Mouse (Mus musculus): ENCODE results near the gene Men1.

The Men1 gene

DNA sequence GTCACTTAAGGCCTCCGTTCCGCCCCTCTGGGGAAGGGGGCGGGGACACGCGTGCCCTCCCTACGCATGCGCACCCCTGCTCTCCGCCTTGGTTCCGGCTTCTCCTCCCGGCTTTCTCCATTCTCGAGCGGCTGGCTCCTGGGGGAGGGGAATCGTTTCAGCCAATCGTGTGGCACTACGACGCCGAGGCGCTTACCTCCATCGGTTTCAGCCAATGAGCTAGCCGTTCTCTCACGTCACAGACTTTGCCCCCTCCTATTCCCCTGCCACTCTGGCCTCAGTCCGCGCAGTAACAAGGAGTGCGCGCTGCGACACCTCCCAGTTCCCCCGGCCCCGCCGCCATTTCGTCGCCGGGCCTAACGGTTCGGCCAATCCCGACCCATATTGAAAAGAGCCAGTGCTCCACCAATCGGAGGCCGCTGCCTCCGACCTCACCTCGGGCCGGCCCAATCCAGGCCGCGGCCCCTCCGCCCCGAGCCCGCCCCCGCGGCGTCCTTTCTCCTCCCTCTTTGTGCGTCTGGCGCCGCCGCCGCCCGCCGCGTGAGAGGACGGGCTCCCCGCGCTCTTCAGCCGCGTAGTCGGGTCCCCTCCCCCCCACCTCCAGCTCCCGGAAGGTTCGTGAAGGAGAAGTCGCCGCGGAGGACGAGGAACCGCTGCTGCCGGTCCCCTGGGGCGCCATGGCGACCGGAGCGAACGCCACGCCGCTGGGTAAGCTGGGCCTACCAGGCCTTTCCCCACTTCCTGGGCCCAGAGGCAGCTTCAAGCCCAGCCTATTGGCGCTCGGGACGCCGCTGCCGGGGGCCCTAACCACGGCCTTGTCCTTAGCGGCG lies 28.8 kb downstream of the Men1 start, which contains the start of gene Sf1:
TSS of gene Sf1 (plus strand) at position 280 of the 830 bp plus-strand sequence.
- DNase-seq (ENCODE audit: extremely low read depth, low read depth, low spot score), result peak; percentile 90

DNA sequence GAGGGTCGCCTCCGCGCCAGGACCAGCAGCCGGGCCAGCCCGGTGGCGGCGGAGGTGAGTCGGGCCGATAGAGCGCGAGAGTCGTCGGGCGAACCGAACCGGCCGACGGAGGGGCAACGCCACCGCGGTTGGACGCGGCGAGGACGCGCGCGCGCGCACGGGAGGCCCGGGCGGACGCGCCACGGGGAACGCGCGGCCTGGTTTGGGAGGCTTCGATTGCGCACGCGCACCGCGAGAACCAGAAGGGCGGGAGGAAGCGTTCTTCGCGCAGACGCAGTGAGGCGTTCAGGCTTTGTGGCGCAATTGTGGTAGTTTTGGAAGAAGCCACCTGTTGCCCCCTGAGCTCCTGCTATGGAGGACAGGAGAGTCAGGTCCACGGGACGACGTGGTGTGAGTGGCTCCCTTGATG lies 29.5 kb downstream of the Men1 start:
- no peak for DNase-seq (ENCODE audit: extremely low read depth, low read depth, low spot score)

DNA sequence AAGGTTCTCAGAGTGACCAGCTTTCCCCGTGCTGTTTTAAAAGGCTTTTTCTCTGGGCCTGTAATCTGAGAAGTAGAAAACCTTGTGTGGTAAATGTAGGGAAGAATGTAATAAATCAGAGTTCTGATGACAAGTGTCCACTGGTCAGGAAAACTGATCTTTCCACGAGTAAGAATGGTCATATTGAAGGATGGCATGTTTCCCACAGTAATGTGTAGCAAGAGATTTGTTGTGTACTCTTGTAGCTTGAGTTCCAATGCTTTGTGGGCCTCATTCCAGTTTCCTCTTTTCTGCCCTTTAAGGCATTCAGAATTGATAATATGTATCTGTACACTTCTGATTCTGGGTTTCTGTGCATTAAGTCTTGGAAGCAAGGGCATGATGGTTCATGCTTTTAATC lies 30.1 kb downstream of the Men1 start:
- no peak for DNase-seq (ENCODE audit: extremely low read depth, low read depth, low spot score)

DNA sequence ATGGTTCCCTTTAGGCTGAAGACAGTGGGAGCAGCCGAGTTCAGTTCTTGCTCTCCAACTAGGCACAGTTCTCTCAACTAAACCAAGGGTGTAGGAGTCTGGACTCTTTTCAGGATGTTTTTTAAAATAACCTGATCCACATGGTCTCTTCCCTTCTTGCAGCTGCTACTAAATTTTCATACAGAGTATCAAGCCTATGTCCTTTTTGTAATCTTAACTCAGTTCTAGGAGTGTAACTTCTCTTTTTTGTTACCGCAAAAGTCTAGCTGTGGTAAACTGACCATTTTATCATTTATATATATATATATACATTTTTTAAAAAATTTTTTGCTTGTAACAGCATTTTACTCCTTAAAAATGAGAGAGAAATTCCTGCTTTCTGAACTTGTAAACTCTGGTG lies 35.4 kb downstream of the Men1 start:
- no peak for DNase-seq (ENCODE audit: extremely low read depth, low read depth, low spot score)

DNA sequence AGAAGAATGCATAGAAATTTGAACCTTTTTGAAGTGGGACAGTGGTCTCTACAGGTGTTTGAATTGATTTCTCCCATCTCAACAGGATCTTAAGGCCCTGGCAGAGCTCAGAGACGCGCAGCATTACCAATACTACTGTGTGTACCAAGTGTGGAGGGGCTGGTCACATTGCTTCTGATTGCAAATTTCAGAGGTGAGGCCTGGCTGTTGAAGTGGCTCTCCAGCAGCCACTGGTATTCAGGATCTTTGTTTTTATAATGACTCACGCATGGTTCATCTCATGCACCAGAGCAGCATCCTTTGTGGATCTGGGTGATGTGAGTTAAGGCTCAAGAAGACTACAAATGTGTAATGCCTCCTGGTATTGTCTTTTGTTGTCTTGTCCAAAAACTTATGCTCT lies 37.7 kb downstream of the Men1 start:
- DNase-seq (ENCODE audit: extremely low read depth, low read depth, low spot score), result no peak

DNA sequence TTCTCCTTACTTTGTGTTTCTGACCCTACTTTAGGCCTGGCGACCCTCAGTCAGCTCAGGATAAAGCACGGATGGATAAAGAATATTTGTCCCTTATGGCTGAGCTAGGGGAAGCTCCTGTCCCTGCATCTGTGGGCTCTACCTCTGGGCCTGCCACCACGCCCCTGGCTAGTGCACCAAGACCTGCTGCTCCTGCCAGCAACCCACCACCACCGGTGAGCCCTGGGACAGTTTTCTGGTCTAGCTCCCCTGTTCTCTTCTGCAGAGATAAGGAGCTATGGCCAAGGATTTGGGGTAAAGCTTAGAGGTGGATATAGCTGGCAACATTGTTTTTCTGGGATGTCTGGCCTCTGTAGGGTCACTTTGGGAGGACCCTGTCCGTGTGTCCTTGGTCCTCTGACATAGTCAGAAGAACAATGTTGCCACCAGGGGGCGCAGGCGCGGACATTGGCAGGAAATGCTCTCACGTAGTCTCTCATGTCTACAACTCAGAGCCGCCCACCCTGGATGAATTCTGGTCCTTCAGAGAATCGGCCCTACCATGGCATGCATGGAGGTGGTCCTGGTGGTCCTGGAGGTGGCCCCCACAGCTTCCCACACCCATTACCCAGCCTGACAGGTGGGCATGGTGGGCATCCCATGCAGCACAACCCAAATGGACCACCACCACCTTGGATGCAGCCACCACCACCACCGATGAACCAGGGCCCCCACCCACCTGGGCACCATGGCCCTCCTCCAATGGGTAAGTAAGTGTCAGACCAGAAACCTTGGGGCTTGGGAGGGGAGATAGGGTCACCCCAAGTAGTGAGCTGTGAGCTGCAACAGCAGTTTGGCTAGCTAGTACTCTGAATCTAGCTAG lies 39.0 kb downstream of the Men1 start:
- no peak for DNase-seq (ENCODE audit: extremely low read depth, low read depth, low spot score)

DNA sequence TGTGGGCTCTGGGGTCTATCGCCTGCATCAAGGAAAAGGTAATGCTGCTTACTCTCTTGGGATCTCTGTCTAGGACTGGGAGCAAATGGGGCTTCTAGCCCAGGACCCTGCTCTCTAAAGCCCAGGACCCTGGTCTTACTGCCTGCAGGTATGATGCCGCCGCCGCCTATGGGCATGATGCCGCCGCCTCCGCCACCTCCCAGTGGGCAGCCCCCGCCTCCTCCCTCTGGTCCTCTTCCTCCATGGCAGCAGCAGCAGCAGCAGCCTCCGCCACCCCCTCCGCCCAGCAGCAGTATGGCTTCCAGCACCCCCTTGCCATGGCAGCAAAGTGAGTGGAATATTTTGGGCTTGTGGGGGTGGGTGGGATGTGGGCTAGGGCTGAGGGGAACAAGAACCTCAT lies 39.8 kb downstream of the Men1 start:
- DNase-seq (ENCODE audit: extremely low read depth, low read depth, low spot score), result no peak

DNA sequence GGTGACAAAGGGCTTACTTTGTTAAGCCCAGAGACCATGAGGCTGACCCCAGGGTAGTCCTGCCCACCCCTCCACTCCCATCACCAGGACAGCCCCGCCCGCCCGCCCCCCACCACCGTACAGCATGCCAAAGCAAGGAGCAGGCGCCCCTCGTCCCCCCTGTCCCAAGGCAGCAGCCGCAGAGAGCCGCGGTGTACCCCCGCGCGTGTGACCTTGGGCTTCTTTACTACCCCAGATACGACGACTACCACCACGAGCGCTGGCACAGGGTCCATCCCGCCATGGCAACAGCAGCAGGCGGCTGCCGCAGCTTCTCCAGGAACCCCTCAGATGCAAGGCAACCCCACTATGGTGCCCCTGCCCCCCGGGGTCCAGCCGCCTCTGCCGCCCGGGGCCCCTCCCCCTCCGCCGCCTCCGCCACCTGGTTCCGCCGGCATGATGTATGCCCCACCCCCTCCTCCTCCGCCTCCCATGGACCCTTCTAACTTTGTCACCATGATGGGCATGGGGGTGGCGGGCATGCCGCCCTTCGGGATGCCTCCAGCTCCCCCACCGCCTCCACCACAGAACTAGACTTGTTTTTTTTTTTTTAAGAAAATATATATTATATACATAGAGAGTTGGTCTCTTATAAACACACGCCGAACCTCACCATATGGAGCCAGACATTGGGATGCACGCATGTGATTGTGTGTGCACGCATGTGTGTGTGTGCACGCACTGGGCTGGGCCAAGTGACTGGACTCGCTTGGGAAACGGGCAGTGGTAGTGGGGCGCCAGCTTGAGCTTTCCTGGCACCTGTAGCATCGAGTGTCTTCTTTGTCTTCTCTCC lies 40.9 kb downstream of the Men1 start:
- no peak for DNase-seq (ENCODE audit: extremely low read depth, low read depth, low spot score)

DNA sequence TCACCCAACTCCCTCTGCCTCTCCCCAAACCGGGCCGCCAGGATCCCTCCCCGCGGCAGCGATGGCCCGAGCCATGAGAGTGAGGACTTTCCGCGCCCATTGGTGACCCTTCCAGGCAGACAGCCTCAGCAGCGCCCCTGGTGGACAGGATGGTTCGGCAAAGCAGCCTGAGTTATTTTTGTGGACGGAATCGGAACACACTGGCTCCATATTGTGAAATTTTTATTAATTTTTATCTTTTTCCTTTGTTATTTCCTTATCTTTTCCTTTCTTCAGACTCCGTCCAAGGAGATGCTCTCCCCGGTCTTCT lies 41.4 kb downstream of the Men1 start:
- no peak for DNase-seq (ENCODE audit: extremely low read depth, low read depth, low spot score)

DNA sequence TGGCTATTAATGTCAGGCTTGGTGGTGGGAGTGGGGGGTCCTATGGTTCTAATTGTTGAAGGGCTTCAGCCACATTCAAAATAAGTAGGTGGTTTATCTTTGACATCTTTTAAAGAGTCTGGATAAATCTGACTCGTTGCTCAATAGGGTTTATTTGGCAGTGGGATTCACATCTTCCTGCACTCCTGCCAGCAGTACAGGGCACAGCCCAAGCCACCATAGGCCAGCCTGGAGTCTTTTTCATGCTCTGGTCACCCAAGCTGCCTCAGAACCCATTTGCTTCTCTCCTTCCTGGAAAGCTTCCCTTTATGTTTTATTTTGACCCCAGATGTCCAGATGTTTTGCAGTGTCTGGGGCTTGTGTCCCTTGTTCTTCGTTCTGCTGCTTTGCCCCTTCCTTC lies 41.9 kb downstream of the Men1 start:
- DNase-seq (ENCODE audit: extremely low read depth, low read depth, low spot score), result no peak

DNA sequence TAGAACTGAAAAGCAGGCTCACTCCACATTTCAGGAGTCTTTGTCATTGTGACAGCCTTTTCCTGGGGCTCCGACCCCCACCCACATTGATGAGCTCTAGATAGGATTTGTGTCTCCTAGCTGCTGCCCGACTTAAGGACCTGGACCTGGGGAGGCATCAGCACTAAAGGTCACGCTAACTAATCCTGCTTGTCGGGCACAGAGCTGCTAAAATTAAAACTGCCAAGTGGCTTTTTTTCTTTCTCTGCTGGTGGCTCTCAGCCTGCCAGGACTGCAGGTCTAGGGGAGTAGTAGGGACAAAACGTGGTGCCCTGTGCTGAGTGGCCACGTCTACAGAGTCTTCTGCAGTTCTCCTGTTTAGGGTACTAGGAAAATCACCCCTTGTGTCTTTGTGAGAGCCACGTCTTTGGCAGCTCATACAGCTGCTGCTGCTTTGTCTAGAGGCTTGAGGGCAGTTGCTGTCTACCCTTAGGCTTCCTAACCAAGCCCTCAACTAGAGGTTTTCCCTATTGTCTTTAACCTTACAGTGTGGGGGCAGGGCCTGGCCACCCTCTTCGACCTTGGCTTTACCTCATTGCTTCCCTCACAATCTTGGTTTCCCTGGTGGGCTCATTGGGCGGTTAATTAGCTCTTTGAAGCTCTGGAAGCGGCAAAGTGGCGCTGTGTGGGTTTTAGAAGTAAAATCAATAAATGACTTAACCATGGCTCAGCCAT lies 42.7 kb downstream of the Men1 start:
- DNase-seq (ENCODE audit: extremely low read depth, low read depth, low spot score), result no peak

DNA sequence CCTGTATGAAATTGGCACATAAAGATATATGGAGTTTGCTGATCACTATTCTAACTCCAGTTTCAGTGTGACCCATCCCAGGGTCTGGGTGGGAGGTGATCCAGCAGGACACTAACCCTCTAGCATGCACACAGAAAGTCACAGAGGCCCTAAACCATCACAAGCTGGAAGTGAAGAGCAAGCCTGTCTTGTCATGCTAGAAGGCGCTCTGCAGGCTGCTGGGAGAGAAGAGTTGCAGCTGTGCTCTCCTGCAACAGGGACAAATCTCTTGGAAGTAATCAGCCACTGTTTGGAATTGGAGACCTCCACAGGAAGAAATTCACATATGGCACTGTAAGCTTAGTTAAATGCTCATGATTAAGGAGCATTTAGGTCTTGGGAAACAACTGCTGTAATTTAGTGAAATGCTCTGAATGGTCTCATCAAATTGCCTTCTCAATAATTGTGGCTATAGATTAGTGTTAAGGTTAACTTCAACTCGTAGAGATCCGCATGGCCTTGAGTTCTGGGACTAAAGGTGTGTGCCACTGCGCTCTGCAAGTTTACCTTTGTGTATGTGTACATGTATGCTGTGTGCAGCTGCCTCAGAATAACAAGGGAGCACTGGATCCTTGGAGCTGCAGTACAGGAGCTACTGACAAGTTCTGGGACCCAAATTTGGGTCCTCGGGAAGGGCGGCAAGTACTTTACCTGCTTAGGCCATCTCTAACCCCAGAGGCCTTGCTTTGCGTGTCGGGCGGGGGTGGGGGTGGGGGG lies 45.8 kb downstream of the Men1 start:
- DNase-seq (ENCODE audit: extremely low read depth, low read depth, low spot score), result no peak

DNA sequence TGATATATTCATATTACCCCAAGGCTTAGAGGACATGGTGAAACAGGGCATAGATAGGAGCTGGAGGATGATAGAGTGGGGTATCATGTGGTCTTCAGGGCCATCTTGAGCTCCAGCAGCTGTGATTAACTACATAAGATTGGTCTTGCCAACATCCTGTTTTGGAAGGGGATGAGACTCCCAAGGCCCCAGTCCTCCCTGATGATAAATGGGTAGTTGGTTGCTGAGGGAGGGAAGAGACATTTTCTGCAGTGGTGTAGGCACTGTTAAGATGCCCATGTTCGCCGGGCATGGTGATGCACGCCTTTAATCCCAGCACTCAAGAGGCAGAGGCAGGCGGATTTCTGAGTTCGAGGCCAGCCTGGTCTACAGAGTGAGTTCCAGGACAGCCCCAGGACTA lies 46.5 kb downstream of the Men1 start:
- DNase-seq (ENCODE audit: extremely low read depth, low read depth, low spot score), result no peak

DNA sequence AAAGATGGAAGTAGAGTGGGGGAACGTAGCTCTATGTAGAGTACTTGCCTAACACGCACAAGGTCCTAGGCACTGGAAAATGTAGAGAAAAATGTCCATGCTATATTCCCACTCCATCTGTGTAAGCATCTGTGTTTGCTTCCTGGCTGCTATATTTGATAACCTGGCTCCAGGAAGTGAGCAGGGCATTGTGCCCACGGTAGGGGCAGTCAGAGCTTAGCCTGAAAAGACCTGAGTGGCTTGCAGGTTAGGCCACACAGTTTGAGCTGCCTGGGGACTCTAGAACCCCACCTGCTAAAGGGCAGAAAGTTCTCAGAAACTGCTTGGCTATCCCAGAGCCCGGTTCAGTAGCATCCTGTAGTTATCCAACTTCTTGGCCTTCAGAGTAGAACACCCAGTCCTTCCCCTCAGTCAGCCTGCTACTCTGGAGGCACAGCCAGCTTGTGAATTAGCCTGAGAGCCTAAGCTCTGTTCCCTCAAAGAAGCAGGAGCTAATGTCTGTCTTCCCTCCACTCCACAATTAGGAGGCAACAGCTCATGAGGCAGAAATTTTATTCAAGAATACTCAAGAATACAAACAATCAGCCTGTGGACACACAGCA lies 47.6 kb downstream of the Men1 start:
- no peak for DNase-seq (ENCODE audit: extremely low read depth, low read depth, low spot score)

DNA sequence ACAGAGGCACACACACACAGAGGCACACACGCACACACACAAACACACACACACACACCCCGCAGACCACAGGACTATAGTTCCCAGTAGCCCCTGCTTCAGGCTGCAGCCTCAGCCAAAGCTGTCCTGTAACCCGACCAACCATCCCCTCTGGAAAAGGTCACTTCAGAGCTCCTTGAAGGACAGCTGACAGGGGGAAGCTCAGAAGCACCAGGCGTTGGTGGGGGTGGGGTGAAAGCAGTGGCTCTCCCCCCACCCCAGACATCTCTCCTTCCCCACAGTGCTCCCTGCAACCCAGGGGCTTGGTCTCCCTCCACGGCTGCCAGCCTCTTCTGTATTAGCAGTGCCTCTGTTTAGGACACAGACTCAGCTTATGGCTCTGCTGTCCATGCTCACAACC lies 48.7 kb downstream of the Men1 start:
- no peak for DNase-seq (ENCODE audit: extremely low read depth, low read depth, low spot score)

DNA sequence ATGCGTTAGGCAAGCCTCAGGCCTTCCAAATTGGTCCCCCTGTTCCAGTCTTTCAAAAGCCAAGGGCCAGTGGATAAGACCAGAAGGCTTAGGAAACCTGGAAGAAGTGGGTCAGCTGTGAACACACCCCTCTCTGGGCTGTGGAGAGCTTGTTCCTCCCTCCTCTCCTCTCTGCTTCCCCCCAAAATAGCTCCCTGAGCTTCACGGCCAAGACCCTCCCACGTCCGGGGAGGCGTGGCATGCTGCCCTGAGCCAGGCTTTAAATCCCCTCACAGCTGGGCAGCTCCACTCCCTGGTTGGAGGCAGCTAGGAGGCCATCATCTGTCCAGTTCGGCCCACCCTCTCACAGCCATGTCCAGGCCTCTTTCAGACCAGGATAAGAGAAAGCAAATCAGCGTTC lies 49.3 kb downstream of the Men1 start, which contains the start of gene Pygm:
TSS of gene Pygm (plus strand) at position 272 of the 400 bp plus-strand sequence.
- no peak for DNase-seq (ENCODE audit: extremely low read depth, low read depth, low spot score)

DNA sequence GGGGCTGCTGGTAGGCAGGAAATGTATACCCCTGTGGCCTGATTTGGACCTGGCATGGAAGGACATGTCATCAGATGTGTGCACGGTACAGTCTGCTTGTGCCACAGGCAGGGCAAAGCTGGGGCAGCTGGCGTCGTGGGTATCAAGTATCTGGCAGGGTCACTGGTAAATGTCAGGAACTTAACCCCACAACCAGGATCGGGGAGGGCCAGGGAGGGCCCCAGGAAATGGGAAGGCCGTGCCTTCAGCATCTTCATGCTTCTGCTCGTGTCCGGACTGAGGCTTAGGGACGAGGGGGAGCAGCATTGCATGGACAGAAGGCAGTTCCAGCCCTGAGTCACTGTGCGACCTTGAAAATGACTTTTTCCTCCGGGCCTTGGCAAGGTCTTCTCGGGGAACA lies 50.2 kb downstream of the Men1 start:
- no peak for DNase-seq (ENCODE audit: extremely low read depth, low read depth, low spot score)

DNA sequence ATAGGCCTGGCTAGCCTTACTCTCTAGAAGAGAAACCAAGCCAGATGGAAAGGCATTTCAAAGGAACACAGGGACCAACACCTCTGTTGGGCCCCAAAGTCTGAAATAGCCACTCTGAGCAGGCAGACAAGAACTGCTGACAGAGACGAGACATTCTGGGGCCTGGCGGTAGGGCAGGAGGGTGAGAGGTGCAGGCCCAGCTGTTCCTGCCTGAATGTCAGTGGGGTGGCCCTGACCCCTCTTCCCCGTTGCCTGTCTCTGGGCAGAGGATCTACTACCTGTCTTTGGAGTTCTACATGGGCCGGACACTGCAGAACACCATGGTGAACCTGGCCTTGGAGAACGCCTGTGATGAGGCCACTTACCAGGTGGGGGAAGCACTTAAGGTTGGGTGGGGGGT lies 50.6 kb downstream of the Men1 start:
- DNase-seq (ENCODE audit: extremely low read depth, low read depth, low spot score), result no peak

DNA sequence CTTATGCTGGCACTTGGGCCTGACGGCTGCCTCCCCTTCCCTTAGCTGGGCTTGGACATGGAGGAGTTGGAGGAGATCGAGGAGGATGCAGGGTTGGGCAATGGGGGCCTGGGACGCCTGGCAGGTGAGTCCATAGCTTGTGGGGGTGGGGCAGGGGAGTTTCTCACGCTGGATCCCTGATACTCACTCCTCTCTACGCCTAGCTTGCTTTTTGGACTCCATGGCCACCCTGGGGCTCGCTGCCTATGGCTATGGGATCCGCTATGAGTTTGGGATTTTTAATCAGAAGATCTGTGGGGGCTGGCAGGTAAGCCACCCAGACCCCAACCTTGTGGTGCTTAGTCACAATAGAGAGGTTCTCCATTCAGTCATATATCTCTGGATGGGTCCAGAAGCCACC lies 51.0 kb downstream of the Men1 start:
- no peak for DNase-seq (ENCODE audit: extremely low read depth, low read depth, low spot score)

DNA sequence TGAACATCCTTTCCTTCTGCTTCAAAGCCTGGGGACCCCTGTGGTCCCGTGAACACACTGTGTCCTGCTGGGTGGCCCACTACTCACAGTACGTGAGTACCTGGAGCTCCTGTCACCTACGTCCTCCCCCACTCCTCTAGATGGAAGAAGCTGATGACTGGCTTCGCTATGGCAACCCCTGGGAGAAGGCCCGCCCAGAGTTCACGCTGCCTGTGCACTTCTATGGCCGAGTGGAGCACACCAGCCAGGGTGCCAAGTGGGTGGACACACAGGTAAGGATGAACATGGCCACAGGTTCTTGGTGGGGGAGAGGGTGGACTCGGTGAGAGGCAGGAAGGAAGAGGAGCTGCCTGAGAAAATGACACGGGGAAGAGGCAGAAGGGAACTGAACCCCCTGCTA lies 51.5 kb downstream of the Men1 start:
- DNase-seq (ENCODE audit: extremely low read depth, low read depth, low spot score), result no peak
